Mouse (Mus musculus) limb, embryonic 10.5 days (tissue): Measurements from ENCODE around the gene Tfeb. TPM values are rescaled to one million over a fixed set of nuclear protein-coding genes. Genes with fewer than 3 reads are reported as not detected.

Experiments used
- DNase-seq: peaks from one replicate; pipeline ENCODE4 v3.0.0-alpha.2; 2017; ENCODE audit warnings: low spot score
- H3K27ac ChIP-seq: fragments of 300-500 bp; sonication (generic); 2 replicates; pipeline ENCODE4 v1.5.1; 2016; ENCODE audit warnings: mild to moderate bottlenecking
- H3K27me3 ChIP-seq: fragments of 300-500 bp; sonication (generic); 2 replicates; pipeline ENCODE4 v1.6.1; 2016; ENCODE audit warnings: low read depth, mild to moderate bottlenecking; ENCODE audit not compliant: poor library complexity, severe bottlenecking
- H3K36me3 ChIP-seq: fragments of 300-500 bp; sonication (generic); 2 replicates; pipeline ENCODE4 v1.6.1; 2016; ENCODE audit warnings: mild to moderate bottlenecking, moderate library complexity
- H3K4me1 ChIP-seq: fragments of 300-500 bp; sonication (generic); 2 replicates; pipeline ENCODE4 v1.6.1; 2016
- H3K4me3 ChIP-seq: fragments of 300-500 bp; sonication (generic); 2 replicates; pipeline ENCODE4 v1.5.1; 2016; ENCODE audit warnings: mild to moderate bottlenecking, moderate library complexity
- H3K9me3 ChIP-seq: fragments of 300-500 bp; sonication (generic); replicated peaks from 2 replicates; pipeline ENCODE4 v1.6.1; 2016; ENCODE audit warnings: mild to moderate bottlenecking
- whole genome bisulfite sequencing: fragments of 180-500 bp; shearing (Covaris S2); methylation state at CpG from one replicate; pipeline ENCODE4 v1.1.7; 2016; 5-methylcytosine and 5-hydroxymethylcytosine counted together
- polyA plus RNA-seq: library from polyadenylated mRNA; unstranded; fragments of >200 nt; fragmentation: Nextera tagmentation; extraction: Ambion mirVana; gene quantifications from 2 replicates; pipeline ENCODE4 v1.2.1, GENCODE M21; 2016

The Tfeb gene
- polyA plus RNA-seq, 1 experiment from 2014 or later: 2.3 TPM

DNA sequence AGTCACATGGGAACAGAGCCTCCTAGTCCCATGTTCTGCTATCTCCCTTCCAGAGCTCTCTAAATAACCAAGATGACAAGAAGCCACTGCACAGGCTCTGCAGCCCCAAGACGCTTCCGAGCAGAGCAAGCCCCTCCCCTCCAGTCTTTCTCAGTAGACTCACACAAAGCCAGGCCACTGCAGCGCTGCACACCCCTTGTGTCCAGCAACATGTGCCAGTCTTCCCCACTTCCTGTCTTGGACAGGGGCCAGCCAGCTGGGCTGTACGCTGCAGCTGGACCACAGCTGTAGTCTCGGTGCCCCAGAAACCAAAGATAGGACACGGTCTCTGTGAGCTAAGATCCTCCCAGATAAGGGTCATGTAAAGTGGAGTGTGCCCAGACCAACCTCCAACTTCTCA, 101.0 kb downstream of the Tfeb start:
- H3K9me3 ChIP-seq: no peaks in the 10 kb centered on the region
- H3K27me3 ChIP-seq: peaks cover 39% of the 10 kb centered on the region
- H3K4me3 ChIP-seq: no peak overlapping the region
- no peaks in the 10 kb centered on the region for H3K36me3 ChIP-seq
- WGBS: 66% methylated on average over 6 of the region's 6 CpGs
- no peak for DNase-seq
- peaks cover 33% of the 10 kb centered on the region for H3K4me1 ChIP-seq
- H3K27ac ChIP-seq: peak overlapping the region; percentile 64

DNA sequence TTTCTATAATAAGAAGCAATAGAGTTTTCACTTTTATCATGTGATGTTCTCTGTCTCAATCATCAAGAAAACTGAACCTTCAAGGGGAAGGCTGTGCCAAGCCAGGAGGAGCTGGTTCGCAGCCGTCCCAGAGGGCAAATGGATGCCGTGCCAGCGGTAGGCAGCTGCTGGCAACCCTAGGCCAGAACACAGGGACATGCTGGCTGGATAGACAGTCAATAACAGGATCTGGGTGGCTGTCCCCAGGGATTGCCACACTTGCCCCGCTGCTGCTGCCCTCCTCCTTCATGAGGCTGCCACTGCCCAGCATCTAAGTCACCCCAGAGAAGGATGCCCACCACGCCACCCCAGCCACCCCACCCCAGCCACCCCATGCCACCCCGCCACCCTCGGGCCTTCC, 104.7 kb downstream of the Tfeb start:
- no peak overlapping the region for H3K27ac ChIP-seq
- WGBS: 86% methylated on average over 8 of the region's 8 CpGs

More for the DNA sequence above, 104.7 kb downstream of the Tfeb start:
- peaks cover 15% of the 10 kb centered on the region for H3K4me1 ChIP-seq
- peaks cover 8% of the 10 kb centered on the region for H3K27me3 ChIP-seq
- H3K4me3 ChIP-seq: no peak overlapping the region
- no peaks in the 10 kb centered on the region for H3K9me3 ChIP-seq
- no peak for DNase-seq
- no peaks in the 10 kb centered on the region for H3K36me3 ChIP-seq

Other genes with a start within 250 kb of the Tfeb start
- 32.1 and 36.8 TPM in 2 replicates for gene Taf8, start 234.7 kb upstream of the Tfeb start, polyA plus RNA-seq
- gene Ccnd3, start 232.0 kb upstream of the Tfeb start, polyA plus RNA-seq: 405 and 413 TPM in 2 replicates
- gene Bysl, start 125.5 kb upstream of the Tfeb start, polyA plus RNA-seq: 41.3 and 48.3 TPM in 2 replicates
- gene Med20, start 125.4 kb upstream of the Tfeb start, polyA plus RNA-seq: 51.6 and 53.4 TPM in 2 replicates
- gene Gm20517, start 125.4 kb upstream of the Tfeb start, polyA plus RNA-seq: 0.81 and 2.1 TPM in 2 replicates
- 5.5 and 6.8 TPM in 2 replicates for gene Usp49, start 106.3 kb upstream of the Tfeb start, polyA plus RNA-seq
- gene Tomm6, start 48.6 kb upstream of the Tfeb start, polyA plus RNA-seq: 364 and 404 TPM in 2 replicates
- 5.0 and 7.3 TPM in 2 replicates for gene Frs3, start 48.0 kb upstream of the Tfeb start, polyA plus RNA-seq
- 0.23 TPM in 1 of 2 replicates, not detected in the other for gene Gm21981, start 42.6 kb upstream of the Tfeb start, polyA plus RNA-seq
- 0.56 and 0.76 TPM in 2 replicates for gene Prickle4, start 42.3 kb upstream of the Tfeb start, polyA plus RNA-seq
- gene Pgc, start 10.2 kb upstream of the Tfeb start, polyA plus RNA-seq: not detected in 2 replicates
- gene Mdfi, start 97.7 kb downstream of the Tfeb start, polyA plus RNA-seq: 18.9 and 21.6 TPM in 2 replicates
- gene Foxp4, start 187.6 kb downstream of the Tfeb start, polyA plus RNA-seq: 23.2 and 27.2 TPM in 2 replicates